Mouse (Mus musculus) thymus, postnatal 4 days (tissue): ENCODE results near the gene Zdhhc18.
"Not testable (repeated sequence)": the region's sequence is repeated elsewhere in the genome, so short reads cannot be mapped to it uniquely, and the experiment has no call there.

Experiments
- DNase-seq: peaks from one replicate; pipeline ENCODE4 v3.0.0; 2021

The Zdhhc18 gene

GRCm38 (mm10) chr4:133662945-133663344, 13.0 kb upstream of the Zdhhc18 start:
- no peak for DNase-seq

GRCm38 (mm10) chr4:133662421-133662820, 12.5 kb upstream of the Zdhhc18 start:
- no peak for DNase-seq

- DNase-seq: no peak
Measured at GRCm38 (mm10) chr4:133660193-133661155, 10.5 kb upstream of the Zdhhc18 start.

GRCm38 (mm10) chr4:133659497-133660192, 9.7 kb upstream of the Zdhhc18 start:
- no peak for DNase-seq

- no peak for DNase-seq
Measured at GRCm38 (mm10) chr4:133658729-133659128, 8.8 kb upstream of the Zdhhc18 start.

- DNase-seq: no peak
Measured at GRCm38 (mm10) chr4:133657829-133658458, 8.0 kb upstream of the Zdhhc18 start.

- DNase-seq: no peak
Measured at GRCm38 (mm10) chr4:133656997-133657396, 7.0 kb upstream of the Zdhhc18 start.

GRCm38 (mm10) chr4:133656294-133656693, 6.3 kb upstream of the Zdhhc18 start:
- DNase-seq: no peak

- DNase-seq: not testable (repeated sequence)
Measured at GRCm38 (mm10) chr4:133654070-133654469, 4.1 kb upstream of the Zdhhc18 start.

- no peak for DNase-seq
Measured at GRCm38 (mm10) chr4:133652746-133653145, 2.8 kb upstream of the Zdhhc18 start.

- DNase-seq: no peak
Measured at GRCm38 (mm10) chr4:133651986-133652385, 2.0 kb upstream of the Zdhhc18 start.

GRCm38 (mm10) chr4:133651445-133651844, 1.5 kb upstream of the Zdhhc18 start:
- DNase-seq: no peak

- DNase-seq: not testable (repeated sequence)
Measured at GRCm38 (mm10) chr4:133649464-133649863, 490 bp downstream of the Zdhhc18 start.

- no peak for DNase-seq
Measured at GRCm38 (mm10) chr4:133645680-133646079, 4.3 kb downstream of the Zdhhc18 start.

GRCm38 (mm10) chr4:133645195-133645594, 4.8 kb downstream of the Zdhhc18 start:
- no peak for DNase-seq

GRCm38 (mm10) chr4:133634043-133634410, 15.9 kb downstream of the Zdhhc18 start:
- DNase-seq: no peak

GRCm38 (mm10) chr4:133633332-133634042, 16.5 kb downstream of the Zdhhc18 start:
- peak; percentile 96 for DNase-seq

GRCm38 (mm10) chr4:133632483-133633327, 17.2 kb downstream of the Zdhhc18 start:
- peak; percentile 78 for DNase-seq

GRCm38 (mm10) chr4:133631769-133632411, 18.1 kb downstream of the Zdhhc18 start:
- DNase-seq: no peak

GRCm38 (mm10) chr4:133631071-133631768, 18.7 kb downstream of the Zdhhc18 start:
- DNase-seq: no peak
